Mouse (Mus musculus) limb, embryonic 11.5 days (tissue): ENCODE measurements around the gene Mical2. TPM values are rescaled to one million over a fixed set of nuclear protein-coding genes. Genes with fewer than 3 reads are reported as not detected.
A peak's percentile ranks its signal among the peaks of the same experiment; 100 is the strongest.

Experiments used
- ATAC-seq: fragments of 200-750 bp; cut with Nextera tagmentation; 2 replicates; pipeline ENCODE4 v1.8.0; 2017; ENCODE audit warnings: low read depth; ENCODE audit not compliant: insufficient number of reproducible peaks, low FRiP score, low TSS enrichment
- DNase-seq: peaks from one replicate; pipeline ENCODE4 v3.0.0-alpha.2; 2015; ENCODE audit warnings: low spot score
- H3K27ac ChIP-seq: fragments of 300-500 bp; sonication (generic); replicated peaks from 2 replicates; pipeline ENCODE4 v1.5.1; 2014; ENCODE audit warnings: low read depth, mild to moderate bottlenecking, low read length
- H3K27me3 ChIP-seq: fragments of 300-500 bp; sonication (generic); 2 replicates; pipeline ENCODE4 v1.6.1; 2014; ENCODE audit warnings: mild to moderate bottlenecking, low read length, mixed read lengths; ENCODE audit not compliant: control insufficient read depth, insufficient read depth
- H3K36me3 ChIP-seq: fragments of 300-500 bp; sonication (generic); 2 replicates; pipeline ENCODE4 v1.6.1; 2014; ENCODE audit warnings: mild to moderate bottlenecking, low read length, moderate library complexity, mixed read lengths; ENCODE audit not compliant: control insufficient read depth, insufficient read depth
- H3K4me1 ChIP-seq: fragments of 300-500 bp; sonication (generic); 2 replicates; pipeline ENCODE4 v1.6.1; 2014; ENCODE audit warnings: low read length, mixed read lengths; ENCODE audit not compliant: control insufficient read depth, insufficient read depth
- H3K4me2 ChIP-seq: fragments of 300-500 bp; sonication (generic); 2 replicates; pipeline ENCODE4 v1.6.1; 2014; ENCODE audit warnings: low read depth, mild to moderate bottlenecking, moderate library complexity; ENCODE audit not compliant: severe bottlenecking
- H3K4me3 ChIP-seq: fragments of 300-500 bp; sonication (generic); 2 replicates; pipeline ENCODE4 v1.5.1; 2014; ENCODE audit warnings: low read depth, low read length
- H3K9ac ChIP-seq: fragments of 300-500 bp; sonication (generic); 2 replicates; pipeline ENCODE4 v1.6.1; 2014; ENCODE audit warnings: mild to moderate bottlenecking, low read length
- H3K9me3 ChIP-seq: fragments of 300-500 bp; sonication (generic); 2 replicates; pipeline ENCODE4 v1.6.1; 2016; ENCODE audit warnings: low read length; ENCODE audit not compliant: control insufficient read depth
- WGBS: fragments of 180-500 bp; shearing (Covaris S2); extraction: QIAGEN DNeasy Blood & Tissue Kit; methylation state at CpG from one replicate; pipeline ENCODE4 v1.1.7; 2014; 5-methylcytosine and 5-hydroxymethylcytosine counted together
- polyA plus RNA-seq: library from polyadenylated mRNA; unstranded; fragments of >200 nt; fragmentation: Nextera tagmentation; extraction: Ambion mirVana; gene quantifications from 2 replicates; pipeline ENCODE4 v1.2.1, GENCODE M21; 2014

The Mical2 gene
- polyA plus RNA-seq, 1 experiment from 2014 or later: 2.3 TPM

GRCm38 (mm10) chr7:112233345-112234005, 7.8 kb downstream of the Mical2 start:
- no peak for ATAC-seq
- H3K27ac ChIP-seq: no peak overlapping the region
- DNase-seq: peak; percentile 52
- no peak overlapping the region for H3K4me3 ChIP-seq
- 24% methylated on average over 7 of the region's 7 CpGs for WGBS
- no peak overlapping the region for H3K4me2 ChIP-seq
- no peaks in the 10 kb centered on the region for H3K36me3 ChIP-seq
- no peak overlapping the region for H3K9ac ChIP-seq
- peaks cover 3% of the 10 kb centered on the region; the same call in 1 of the 2 replicates for H3K4me1 ChIP-seq
- H3K27me3 ChIP-seq: no peaks in the 10 kb centered on the region
- H3K9me3 ChIP-seq: no peaks in the 10 kb centered on the region

DNA sequence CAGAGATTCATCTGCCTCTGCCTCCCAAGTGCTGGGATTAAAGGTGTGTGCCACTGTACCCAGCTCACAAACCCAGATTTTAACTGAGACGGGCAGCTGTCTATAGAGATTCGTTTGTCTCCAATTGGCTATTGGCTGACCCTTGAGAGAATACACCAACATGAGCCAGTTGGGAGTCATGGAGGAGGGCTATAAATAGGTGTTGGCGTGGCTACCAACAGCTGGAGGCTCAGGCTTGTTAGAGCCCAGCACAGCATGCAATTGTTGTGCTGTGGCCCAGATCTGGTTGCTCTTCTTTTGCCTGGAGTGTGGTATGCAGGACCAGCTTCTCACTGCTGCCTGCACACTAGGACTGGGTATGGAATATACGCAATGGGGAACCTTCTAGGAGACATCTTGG, 8.8 kb downstream of the Mical2 start:
- Histone ChIP-seq H3K27me3 (no peaks in the 10 kb centered on the region), H3K27ac (no peak overlapping the region; the same call in 1 of the 2 replicates), H3K4me2 (no peak overlapping the region), H3K9me3 (no peaks in the 10 kb centered on the region), H3K9ac (no peak overlapping the region), H3K4me3 (no peak overlapping the region), H3K4me1 (peaks cover 3% of the 10 kb centered on the region; the same call in 1 of the 2 replicates), H3K36me3 (no peaks in the 10 kb centered on the region)
- WGBS: 71% methylated on average over 4 of the region's 4 CpGs
- no peak for ATAC-seq
- no peak for DNase-seq

DNA sequence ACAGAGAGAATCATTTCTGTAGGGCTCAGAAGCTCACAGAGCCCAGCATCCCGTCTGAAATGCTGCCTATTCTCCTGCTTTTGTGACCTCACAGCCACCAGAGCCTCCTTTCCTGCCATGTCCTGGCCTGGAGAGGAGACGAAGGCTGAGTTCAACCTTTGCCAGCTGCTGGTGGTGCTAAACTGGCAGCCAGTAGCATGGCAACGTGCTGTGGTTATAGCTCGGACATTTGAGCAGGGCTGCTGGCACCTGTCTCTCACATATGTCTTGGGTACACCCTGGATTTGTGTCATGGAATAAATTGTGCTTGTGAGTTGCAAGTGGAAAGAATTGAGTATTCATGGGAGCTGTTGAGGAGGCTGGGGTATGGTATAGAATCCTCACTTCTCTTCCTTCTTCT, 9.8 kb downstream of the Mical2 start:
- Histone ChIP-seq H3K36me3 (no peaks in the 10 kb centered on the region), H3K27ac (no peak overlapping the region), H3K9me3 (no peaks in the 10 kb centered on the region), H3K9ac (no peak overlapping the region), H3K4me2 (no peak overlapping the region), H3K4me3 (no peak overlapping the region), H3K4me1 (peaks cover 3% of the 10 kb centered on the region; the same call in 1 of the 2 replicates), H3K27me3 (no peaks in the 10 kb centered on the region)
- 79% methylated on average over 4 of the region's 4 CpGs for WGBS
- ATAC-seq: no peak
- DNase-seq: no peak

DNA sequence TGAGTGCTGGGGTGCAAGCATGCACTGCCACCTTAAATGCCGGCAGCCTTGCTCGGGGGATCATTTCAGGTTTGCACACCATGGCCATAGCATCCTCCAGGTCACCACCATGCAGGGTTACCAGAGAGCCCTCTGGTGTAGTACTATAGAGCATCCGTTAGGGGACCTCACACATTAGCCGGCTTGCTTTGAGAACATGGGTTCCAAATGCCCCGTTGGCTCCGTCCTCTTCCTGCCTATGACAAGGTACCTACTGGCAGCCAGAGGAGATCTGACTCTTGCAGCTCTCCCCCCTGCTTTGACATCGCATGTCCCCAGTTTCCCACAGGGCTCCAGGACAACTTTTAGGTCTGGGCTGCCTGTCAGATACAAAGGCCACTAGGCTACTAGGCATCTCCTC, 11.6 kb downstream of the Mical2 start:
- DNase-seq (no peak), ATAC-seq (no peak)
- 92% methylated on average over 7 of the region's 7 CpGs for WGBS
- Histone ChIP-seq H3K9ac (no peak overlapping the region), H3K4me1 (peaks cover 3% of the 10 kb centered on the region; the same call in 1 of the 2 replicates), H3K36me3 (no peaks in the 10 kb centered on the region), H3K4me2 (no peak overlapping the region), H3K9me3 (no peaks in the 10 kb centered on the region), H3K27me3 (no peaks in the 10 kb centered on the region), H3K4me3 (no peak overlapping the region), H3K27ac (no peak overlapping the region)

DNA sequence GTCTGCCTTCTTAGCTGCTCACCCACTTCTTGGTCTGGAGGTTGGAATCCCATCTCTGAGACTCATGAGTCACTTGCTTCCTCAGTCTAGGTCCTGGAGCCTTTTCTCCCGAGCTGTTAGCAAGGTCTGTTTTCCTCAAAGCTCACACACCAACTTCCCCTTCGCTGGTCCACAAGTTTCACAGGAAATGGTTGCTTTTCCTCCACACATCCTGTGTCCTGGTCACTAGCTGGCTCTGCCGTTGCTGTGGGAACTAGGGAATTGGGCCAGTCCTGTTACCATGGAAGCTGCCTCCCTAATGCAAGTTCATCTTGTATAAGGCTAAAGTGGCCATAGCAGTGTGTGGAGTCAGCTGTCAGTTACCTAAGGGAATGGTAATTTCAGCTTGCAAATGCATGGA, 12.2 kb downstream of the Mical2 start:
- DNase-seq (no peak), ATAC-seq (no peak)
- Histone ChIP-seq H3K36me3 (no peaks in the 10 kb centered on the region), H3K9ac (no peak overlapping the region), H3K27ac (no peak overlapping the region), H3K4me1 (peaks cover 3% of the 10 kb centered on the region; the same call in 1 of the 2 replicates), H3K4me3 (no peak overlapping the region), H3K4me2 (no peak overlapping the region), H3K27me3 (no peaks in the 10 kb centered on the region), H3K9me3 (no peaks in the 10 kb centered on the region)
- WGBS: 56% methylated on average over 3 of the region's 3 CpGs

- H3K27me3 ChIP-seq: no peaks in the 10 kb centered on the region
- H3K4me3 ChIP-seq: no peak overlapping the region
- H3K9me3 ChIP-seq: no peaks in the 10 kb centered on the region
- 75% methylated on average over 10 of the region's 10 CpGs for WGBS
- H3K36me3 ChIP-seq: no peaks in the 10 kb centered on the region
- DNase-seq (no peak), ATAC-seq (no peak)
- H3K4me1 ChIP-seq: no peaks in the 10 kb centered on the region
- no peak overlapping the region for H3K27ac ChIP-seq
- H3K9ac ChIP-seq: no peak overlapping the region
- H3K4me2 ChIP-seq: no peak overlapping the region
These were observed 13.4 kb downstream of the Mical2 start for GRCm38 (mm10) chr7:112238768-112239728.

DNA sequence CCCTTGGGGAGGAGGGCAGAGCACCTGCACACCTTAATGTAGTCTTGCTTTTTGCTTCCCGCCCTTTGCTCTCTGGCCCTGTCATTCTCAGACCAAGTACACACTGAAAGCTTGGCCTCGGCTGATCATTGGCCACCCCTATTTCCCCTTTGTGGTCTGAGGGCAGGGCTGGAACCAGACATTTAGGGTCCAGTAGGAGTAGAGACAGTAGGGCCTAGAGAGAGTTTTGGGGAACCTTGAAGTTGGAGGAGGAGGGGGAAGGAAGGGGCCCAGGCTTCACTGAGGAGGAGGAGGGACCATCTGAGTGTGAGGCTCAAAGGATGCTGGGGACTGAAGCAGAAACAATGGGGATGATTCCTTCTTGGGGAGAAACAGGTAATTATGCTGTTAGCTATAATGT, 15.1 kb downstream of the Mical2 start:
- no peak overlapping the region for H3K9ac ChIP-seq
- no peaks in the 10 kb centered on the region for H3K36me3 ChIP-seq
- no peak overlapping the region for H3K27ac ChIP-seq
- H3K4me3 ChIP-seq: no peak overlapping the region
- no peaks in the 10 kb centered on the region for H3K4me1 ChIP-seq
- H3K4me2 ChIP-seq: no peak overlapping the region
- H3K27me3 ChIP-seq: no peaks in the 10 kb centered on the region
- DNase-seq (no peak), ATAC-seq (no peak)
- 85% methylated on average over 2 of the region's 2 CpGs for WGBS
- H3K9me3 ChIP-seq: no peaks in the 10 kb centered on the region

DNA sequence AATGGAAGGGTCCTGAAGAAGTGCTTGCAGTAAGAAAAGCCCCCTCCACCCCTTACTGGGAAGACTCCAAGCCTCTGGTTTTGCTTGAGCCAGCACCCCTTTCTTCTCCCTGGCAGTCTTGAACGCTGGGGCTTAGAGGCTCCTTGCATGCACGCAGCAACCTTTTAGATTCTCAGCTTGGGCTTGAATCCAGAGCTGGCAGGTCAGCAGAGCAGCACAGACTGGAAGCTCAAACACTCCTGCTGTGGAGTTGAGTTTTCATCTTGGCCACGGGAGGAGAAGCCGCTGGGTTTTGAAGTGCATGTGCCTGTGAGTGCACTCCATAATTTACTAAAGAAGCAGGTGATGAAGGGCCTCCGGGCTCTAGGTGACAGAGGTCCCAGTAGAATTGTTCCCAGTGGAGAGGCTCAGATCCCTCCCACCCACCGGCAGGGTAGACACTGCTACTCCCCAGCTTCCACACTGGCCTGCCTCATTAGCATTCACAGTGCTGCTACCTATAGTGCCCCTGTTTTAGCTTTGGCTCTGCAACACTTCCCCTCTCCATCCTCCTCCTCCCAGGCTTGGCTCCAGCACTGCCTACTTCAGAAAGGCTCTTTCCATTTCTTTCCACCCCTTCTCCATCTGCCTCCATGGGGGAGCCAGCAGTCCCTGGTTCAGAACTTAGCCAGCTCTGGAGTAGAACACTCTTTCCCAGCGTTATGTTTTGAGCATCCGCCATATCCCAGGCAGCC, 15.7 kb downstream of the Mical2 start:
- ATAC-seq: no peak
- Histone ChIP-seq H3K4me1 (no peaks in the 10 kb centered on the region), H3K27ac (no peak overlapping the region), H3K36me3 (no peaks in the 10 kb centered on the region), H3K4me3 (no peak overlapping the region), H3K9ac (no peak overlapping the region), H3K4me2 (no peak overlapping the region), H3K27me3 (no peaks in the 10 kb centered on the region), H3K9me3 (no peaks in the 10 kb centered on the region)
- DNase-seq: no peak
- 57% methylated on average over 8 of the region's 8 CpGs for WGBS
